Mouse (Mus musculus) lung, postnatal 0 days (tissue): ENCODE measurements around the gene D130043K22Rik.

Experiments used
- CTCF ChIP-seq: IDR thresholded peaks from 2 replicates; pipeline ENCODE4 v1.5.1; 2016; ENCODE audit warnings: antibody characterized with exemption, mild to moderate bottlenecking
- EP300 ChIP-seq: IDR thresholded peaks from 2 replicates; pipeline ENCODE4 v1.6.1; 2016; ENCODE audit warnings: antibody characterized with exemption, mild to moderate bottlenecking, control low read depth

DNA sequence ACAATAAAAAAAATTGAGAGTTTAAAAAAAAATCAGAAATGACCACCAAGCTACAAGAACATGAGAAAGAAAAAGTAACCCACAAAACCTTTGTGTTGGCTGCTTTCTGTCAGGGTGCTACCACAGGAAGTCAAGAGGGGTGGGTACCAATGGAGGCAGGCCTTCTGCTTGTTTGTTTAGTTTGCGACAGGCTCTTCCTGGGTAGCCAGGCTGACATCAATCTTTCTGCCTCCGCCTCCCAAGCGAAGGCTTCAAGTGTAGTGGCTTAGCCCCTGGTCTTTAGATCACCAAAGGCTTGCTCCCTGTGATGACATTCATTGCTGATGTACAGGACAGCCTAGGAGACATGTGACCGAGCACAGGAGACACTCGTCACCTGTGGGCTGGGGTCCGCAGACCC is 76.3 kb downstream of the D130043K22Rik start:
- TF ChIP-seq CTCF (no peak), EP300 (no peak)
